Mouse (Mus musculus) MEL (cell line): ENCODE data around the gene Eef1g. TPM values are rescaled to one million over a fixed set of nuclear protein-coding genes. Genes with fewer than 3 reads are reported as not detected.

Experiments
- DNase-seq: peaks from one replicate; pipeline ENCODE4 v3.0.0; 2011; ENCODE audit warnings: low read depth, low spot score
- H3K27ac ChIP-seq: 2 replicates; pipeline ENCODE4 v1.5.1; 2012; ENCODE audit warnings: low read depth, mild to moderate bottlenecking, control low read depth, low read length, moderate library complexity; ENCODE audit not compliant: control insufficient read depth
- H3K27me3 ChIP-seq, 2 experiments: fragments of 150-350 bp in 1 of 2; sonication (generic) in 1 of 2; 2 replicates each; pipeline ENCODE4 v1.6.1; 2012; ENCODE audit warnings: low read length in 2 of 2, mild to moderate bottlenecking in 2 of 2, improper control_type of control experiment in 1 of 2, moderate library complexity in 1 of 2; ENCODE audit not compliant: insufficient read depth in 2 of 2, control insufficient read depth in 1 of 2
- H3K36me3 ChIP-seq, 2 experiments: 2 replicates each; pipeline ENCODE4 v1.6.1; 2012 to 2014; ENCODE audit warnings: low read length in 2 of 2, improper control_type of control experiment in 1 of 2, inconsistent platforms in 1 of 2, mild to moderate bottlenecking in 1 of 2; ENCODE audit not compliant: insufficient read depth in 2 of 2, control insufficient read depth in 1 of 2
- H3K4me1 ChIP-seq, 2 experiments: fragments of 150-350 bp in 1 of 2; sonication (generic) in 1 of 2; 2 replicates each; pipeline ENCODE4 v1.6.1; 2012; ENCODE audit warnings: low read length in 2 of 2, improper control_type of control experiment in 1 of 2, mild to moderate bottlenecking in 1 of 2; ENCODE audit not compliant: insufficient read depth in 2 of 2, control insufficient read depth in 1 of 2
- H3K4me3 ChIP-seq, 2 experiments: fragments of 150-350 bp in 1 of 2; sonication (generic) in 1 of 2; 2 replicates each; pipeline ENCODE4 v1.5.1; 2012; ENCODE audit warnings: low read depth in 2 of 2, low read length in 2 of 2, mild to moderate bottlenecking in 2 of 2, moderate library complexity in 2 of 2, control low read depth in 1 of 2, improper control_type of control experiment in 1 of 2; ENCODE audit not compliant: control insufficient read depth in 1 of 2, insufficient read depth in 1 of 2
- H3K79me2 ChIP-seq: 2 replicates; pipeline ENCODE4 v1.6.1; 2012; ENCODE audit warnings: mild to moderate bottlenecking, low read length, moderate library complexity; ENCODE audit not compliant: control insufficient read depth, poor library complexity, insufficient read depth
- H3K9ac ChIP-seq: 2 replicates; pipeline ENCODE4 v1.6.1; 2012; ENCODE audit warnings: low read depth, mild to moderate bottlenecking, control low read depth, low read length, moderate library complexity; ENCODE audit not compliant: control insufficient read depth, poor library complexity, severe bottlenecking
- H3K9me3 ChIP-seq: fragments of 150-350 bp; sonication (generic); replicated peaks from 2 replicates; pipeline ENCODE4 v1.6.1; 2012; ENCODE audit warnings: mild to moderate bottlenecking, low read length, improper control_type of control experiment, moderate library complexity; ENCODE audit not compliant: insufficient read depth
- BHLHE40 ChIP-seq: IDR thresholded peaks from 2 replicates; pipeline ENCODE4 v1.6.1; 2012; ENCODE audit warnings: low read depth, mild to moderate bottlenecking, inconsistent platforms, low read length, improper control_type of control experiment, borderline replicate concordance
- CHD1 ChIP-seq: IDR thresholded peaks from 2 replicates; pipeline ENCODE4 v1.6.1; 2012; ENCODE audit warnings: low read depth, mild to moderate bottlenecking, inconsistent platforms, low read length, improper control_type of control experiment
- CHD2 ChIP-seq: IDR thresholded peaks from 2 replicates; pipeline ENCODE4 v1.6.1; 2011; ENCODE audit warnings: low read length, improper control_type of control experiment
- CTCF ChIP-seq, 3 experiments: IDR thresholded peaks in 2 of 3; conservative IDR thresholded peaks in 1 of 3; 2 replicates each; pipeline ENCODE4 v1.5.1; 2011 to 2012; ENCODE audit warnings: low read length in 3 of 3, low read depth in 2 of 3, mild to moderate bottlenecking in 2 of 3, improper control_type of control experiment in 1 of 3, inconsistent platforms in 1 of 3, mixed read lengths in 1 of 3, moderate library complexity in 1 of 3; ENCODE audit not compliant: control insufficient read depth in 1 of 3, insufficient read depth in 1 of 3, poor library complexity in 1 of 3, severe bottlenecking in 1 of 3
- E2F4 ChIP-seq: IDR thresholded peaks from 2 replicates; pipeline ENCODE4 v1.6.1; 2011; ENCODE audit warnings: low read depth, low read length, improper control_type of control experiment, borderline replicate concordance
- ELF1 ChIP-seq: IDR thresholded peaks from 2 replicates; pipeline ENCODE4 v1.6.1; 2014; ENCODE audit warnings: low read depth, mild to moderate bottlenecking, inconsistent platforms, low read length, improper control_type of control experiment, moderate library complexity
- EP300 ChIP-seq, 2 experiments: IDR thresholded peaks; 2 replicates each; pipeline ENCODE4 v1.6.1; 2011; ENCODE audit warnings: improper control_type of control experiment in 2 of 2, low read length in 2 of 2, low read depth in 1 of 2, mild to moderate bottlenecking in 1 of 2
- ETS1 ChIP-seq: IDR thresholded peaks from 2 replicates; pipeline ENCODE4 v1.6.1; 2012; ENCODE audit warnings: low read depth, mild to moderate bottlenecking, inconsistent platforms, low read length, improper control_type of control experiment, moderate library complexity
- GABPA ChIP-seq: IDR thresholded peaks from 2 replicates; pipeline ENCODE4 v1.6.1; 2012; ENCODE audit warnings: low read depth, mild to moderate bottlenecking, inconsistent platforms, low read length, improper control_type of control experiment, moderate library complexity
- GATA1 ChIP-seq: IDR thresholded peaks from 2 replicates; pipeline ENCODE4 v1.6.1; 2011; ENCODE audit warnings: low read depth, low read length, improper control_type of control experiment
- HCFC1 ChIP-seq: IDR thresholded peaks from 2 replicates; pipeline ENCODE4 v1.6.1; 2012; ENCODE audit warnings: low read depth, mild to moderate bottlenecking, inconsistent platforms, low read length, improper control_type of control experiment, moderate library complexity
- JUND ChIP-seq: IDR thresholded peaks from 2 replicates; pipeline ENCODE4 v1.6.1; 2011; ENCODE audit warnings: low read depth, mild to moderate bottlenecking, improper control_type of control experiment, low read length
- KAT2A ChIP-seq: conservative IDR thresholded peaks from 2 replicates; pipeline ENCODE4 v1.6.1; 2012; ENCODE audit warnings: low read depth, low read length, improper control_type of control experiment, inconsistent platforms
- MAFK ChIP-seq: IDR thresholded peaks from 2 replicates; pipeline ENCODE4 v1.6.1; 2011; ENCODE audit warnings: low read depth, mild to moderate bottlenecking, low read length, improper control_type of control experiment, borderline replicate concordance
- MAX ChIP-seq: IDR thresholded peaks from 2 replicates; pipeline ENCODE4 v1.6.1; 2011; ENCODE audit warnings: low read length, improper control_type of control experiment
- MAZ ChIP-seq: IDR thresholded peaks from 2 replicates; pipeline ENCODE4 v1.6.1; 2012; ENCODE audit warnings: low read depth, mild to moderate bottlenecking, inconsistent platforms, low read length, improper control_type of control experiment
- MEF2A ChIP-seq: IDR thresholded peaks from 2 replicates; pipeline ENCODE4 v1.6.1; 2014; ENCODE audit warnings: low read depth, mild to moderate bottlenecking, inconsistent platforms, low read length, improper control_type of control experiment; ENCODE audit not compliant: poor library complexity, insufficient replicate concordance, severe bottlenecking; ENCODE audit errors: extremely low read depth
- MXI1 ChIP-seq: IDR thresholded peaks from 2 replicates; pipeline ENCODE4 v1.6.1; 2011; ENCODE audit warnings: mild to moderate bottlenecking, low read depth, low read length, improper control_type of control experiment
- MYB ChIP-seq: IDR thresholded peaks from 2 replicates; pipeline ENCODE4 v1.6.1; 2011; ENCODE audit warnings: mild to moderate bottlenecking, low read depth, low read length, improper control_type of control experiment
- MYC ChIP-seq: IDR thresholded peaks from 2 replicates; pipeline ENCODE4 v1.6.1; 2011; ENCODE audit warnings: low read depth, mild to moderate bottlenecking, low read length, improper control_type of control experiment, moderate library complexity
- NELFE ChIP-seq: IDR thresholded peaks from 2 replicates; pipeline ENCODE4 v1.6.1; 2011; ENCODE audit warnings: low read depth, low read length, improper control_type of control experiment
- NRF1 ChIP-seq: IDR thresholded peaks from 2 replicates; pipeline ENCODE4 v1.6.1; 2014; ENCODE audit warnings: low read depth, mild to moderate bottlenecking, inconsistent platforms, low read length, improper control_type of control experiment, moderate library complexity; ENCODE audit not compliant: poor library complexity, insufficient read depth, severe bottlenecking
- POLR2A ChIP-seq, 2 experiments: IDR thresholded peaks; 2 replicates each; pipeline ENCODE4 v1.6.1; 2011 to 2012; ENCODE audit warnings: low read length in 2 of 2, mild to moderate bottlenecking in 2 of 2, control low read depth in 1 of 2, improper control_type of control experiment in 1 of 2, low read depth in 1 of 2, moderate library complexity in 1 of 2; ENCODE audit not compliant: control insufficient read depth in 1 of 2, insufficient read depth in 1 of 2, poor library complexity in 1 of 2
- POLR2AphosphoS2 ChIP-seq: IDR thresholded peaks from 2 replicates; pipeline ENCODE4 v1.6.1; 2011; ENCODE audit warnings: low read length, improper control_type of control experiment
- POLR2AphosphoS5 ChIP-seq: IDR thresholded peaks from 2 replicates; pipeline ENCODE4 v1.6.1; 2012; ENCODE audit warnings: low read depth, borderline replicate concordance, mild to moderate bottlenecking, inconsistent platforms, low read length, moderate library complexity, mixed read lengths
- RAD21 ChIP-seq: IDR thresholded peaks from 2 replicates; pipeline ENCODE4 v1.6.1; 2011; ENCODE audit warnings: mild to moderate bottlenecking, low read depth, low read length, improper control_type of control experiment
- SIN3A ChIP-seq: IDR thresholded peaks from 2 replicates; pipeline ENCODE4 v1.6.1; 2012; ENCODE audit warnings: low read length, improper control_type of control experiment, inconsistent platforms
- SMC3 ChIP-seq: IDR thresholded peaks from 2 replicates; pipeline ENCODE4 v1.6.1; 2011; ENCODE audit warnings: low read depth, low read length, improper control_type of control experiment
- TAL1 ChIP-seq: IDR thresholded peaks from 2 replicates; pipeline ENCODE4 v1.6.1; 2012; ENCODE audit warnings: mild to moderate bottlenecking, inconsistent platforms, low read length, moderate library complexity, mixed read lengths
- TBP ChIP-seq: IDR thresholded peaks from 2 replicates; pipeline ENCODE4 v1.8.0; 2011; ENCODE audit warnings: low read depth, low read length, improper control_type of control experiment
- TCF12 ChIP-seq: IDR thresholded peaks from 2 replicates; pipeline ENCODE4 v1.6.1; 2014; ENCODE audit warnings: low read depth, mild to moderate bottlenecking, inconsistent platforms, low read length, improper control_type of control experiment, moderate library complexity
- UBTF ChIP-seq: IDR thresholded peaks from 2 replicates; pipeline ENCODE4 v1.6.1; 2012; ENCODE audit warnings: low read depth, mild to moderate bottlenecking, inconsistent platforms, low read length, improper control_type of control experiment, moderate library complexity, borderline replicate concordance; ENCODE audit not compliant: insufficient read depth
- USF1 ChIP-seq: IDR thresholded peaks from 2 replicates; pipeline ENCODE4 v1.6.1; 2014; ENCODE audit warnings: low read depth, mild to moderate bottlenecking, inconsistent platforms, low read length, improper control_type of control experiment, moderate library complexity
- USF2 ChIP-seq, 2 experiments: IDR thresholded peaks; 2 replicates each; pipeline ENCODE4 v1.6.1; 2011 to 2012; ENCODE audit warnings: improper control_type of control experiment in 2 of 2, low read length in 2 of 2, borderline replicate concordance in 1 of 2, inconsistent platforms in 1 of 2, low read depth in 1 of 2, mild to moderate bottlenecking in 1 of 2; ENCODE audit not compliant: insufficient read depth in 1 of 2
- ZC3H11A ChIP-seq: IDR thresholded peaks from 2 replicates; pipeline ENCODE4 v1.6.1; 2012; ENCODE audit warnings: low read depth, mild to moderate bottlenecking, inconsistent platforms, low read length, improper control_type of control experiment
- ZKSCAN1 ChIP-seq: IDR thresholded peaks from 2 replicates; pipeline ENCODE4 v1.6.1; 2012; ENCODE audit warnings: low read depth, mild to moderate bottlenecking, inconsistent platforms, low read length, improper control_type of control experiment, moderate library complexity
- ZMIZ1 ChIP-seq: IDR thresholded peaks from 2 replicates; pipeline ENCODE4 v1.6.1; 2012; ENCODE audit warnings: low read depth, mild to moderate bottlenecking, inconsistent platforms, low read length, improper control_type of control experiment, moderate library complexity
- ZNF384 ChIP-seq: IDR thresholded peaks from 2 replicates; pipeline ENCODE4 v1.6.1; 2012; ENCODE audit warnings: low read depth, mild to moderate bottlenecking, inconsistent platforms, low read length, improper control_type of control experiment
- polyA plus RNA-seq, 2 experiments: library from polyadenylated mRNA; stranded (reverse) in 1 of 2; unstranded in 1 of 2; fragments of >175 nt in 1 of 2; fragments of >200 nt in 1 of 2; gene quantifications; 2 replicates each; pipeline versions ENCODE4 v1.2.1 to v1.2.4; 2012; ENCODE audit warnings: low replicate concordance in 2 of 2, low read depth in 1 of 2; ENCODE audit not compliant: insufficient read length in 2 of 2, insufficient read depth in 1 of 2, missing spikeins in 1 of 2
- total RNA-seq: library from RNA; depleted of rRNA; stranded (reverse); fragments of 300-350 nt; gene quantifications from 2 replicates; pipeline ENCODE4 v1.2.3, GENCODE M21; 2012

Eef1g gene
- total and polyA plus RNA-seq, 3 experiments: 1,362 to 1,817 (median 1,691) TPM

DNA sequence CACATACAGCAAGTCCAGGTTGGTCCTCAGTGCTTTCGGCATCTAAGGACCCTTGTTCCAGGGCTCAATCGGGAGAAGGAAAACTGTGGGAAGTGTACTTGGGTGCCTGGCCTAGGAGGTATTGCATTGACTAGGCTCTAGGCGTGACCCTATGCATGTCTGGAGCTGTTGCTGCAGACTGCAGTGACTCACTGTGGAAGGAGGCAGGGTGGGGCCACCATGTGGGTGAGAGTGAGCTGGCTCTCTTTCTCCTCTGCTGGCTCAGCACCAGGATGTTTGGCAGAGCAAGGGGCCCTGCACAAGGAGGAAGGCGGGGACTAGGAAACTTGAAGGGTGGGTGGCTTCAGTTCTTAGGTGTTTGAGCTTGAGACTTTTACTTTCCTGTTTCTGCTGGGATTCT lies 30.7 kb downstream of the Eef1g start:
- no peaks in the 10 kb centered on the region for H3K27me3 ChIP-seq
- peak; percentile 93 for DNase-seq
- H3K4me1 ChIP-seq: peaks cover 5 to 26% of the 10 kb centered on the region in 2 experiments
- H3K9ac ChIP-seq: peak overlapping the region; percentile 19; the same call in 1 of the 2 replicates
- peaks cover 0 to 13% of the 10 kb centered on the region in 2 experiments; a peak in 2 of 4 replicates for H3K36me3 ChIP-seq
- no peak overlapping the region for H3K4me3 ChIP-seq
- H3K79me2 ChIP-seq: no peaks in the 10 kb centered on the region
- H3K27ac ChIP-seq: peak overlapping the region; percentile 45
- no peak for TF ChIP-seq UBTF
- no peak for TF ChIP-seq POLR2AphosphoS2
- TF ChIP-seq BHLHE40: no peak
- no peak for TF ChIP-seq USF1
- no peak for TF ChIP-seq ZNF384
- TF ChIP-seq POLR2AphosphoS5: no peak
- peak; percentile 87 for TF ChIP-seq MYC
- no peak for TF ChIP-seq NELFE
- peak; percentile 58 for TF ChIP-seq SIN3A
- no peak for TF ChIP-seq CHD2
- TF ChIP-seq MAZ: peak; percentile 47; the same call in 1 of the 2 replicates
- TF ChIP-seq USF2 (IDR thresholded peaks at IDR 0.05; ENCODE audit: borderline replicate concordance in 1 of 2, insufficient read depth in 1 of 2, low read depth in 1 of 2, low read length in 2 of 2): no peak
- TF ChIP-seq MXI1: peak; percentile 80
- TF ChIP-seq MYB: no peak
- TF ChIP-seq POLR2A (IDR thresholded peaks at IDR 0.05; ENCODE audit: control insufficient read depth in 1 of 2, insufficient read depth in 1 of 2, low read depth in 1 of 2, low read length in 2 of 2, poor library complexity in 1 of 2): no peak
- no peak for TF ChIP-seq ELF1
- TF ChIP-seq ZC3H11A: no peak
- TF ChIP-seq ETS1: peak; percentile 68
- TF ChIP-seq MAFK: peak; percentile 60; the same call in 1 of the 2 replicates
- peak; percentile 80 for TF ChIP-seq MAX
- peak; percentile 28 to 58; a peak in 3 of 4 replicates for TF ChIP-seq EP300 (IDR thresholded peaks at IDR 0.05; ENCODE audit: low read depth in 1 of 2, low read length in 2 of 2)
- TF ChIP-seq ZMIZ1: no peak
- peak; percentile 43 for TF ChIP-seq SMC3
- no peak for TF ChIP-seq GATA1
- TF ChIP-seq CHD1: no peak
- no peak for TF ChIP-seq E2F4
- no peak for TF ChIP-seq HCFC1
- no peak for TF ChIP-seq TCF12
- no peak for TF ChIP-seq MEF2A
- no peak for TF ChIP-seq NRF1
- TF ChIP-seq JUND: peak; percentile 57; the same call in 1 of the 2 replicates
- TF ChIP-seq ZKSCAN1: no peak
- no peak for TF ChIP-seq GABPA
- TF ChIP-seq RAD21: no peak; the same call in 1 of the 2 replicates
- peak in 1 of 3 experiments; percentile 18; a peak in 1 of 6 replicates for TF ChIP-seq CTCF (IDR thresholded peaks at IDR 0.05 in 2 of 3, conservative IDR thresholded peaks at IDR 0.05 in 1 of 3; ENCODE audit: control insufficient read depth in 1 of 3, insufficient read depth in 1 of 3, low read depth in 2 of 3, low read length in 3 of 3, poor library complexity in 1 of 3, severe bottlenecking in 1 of 3)
- TF ChIP-seq TBP: no peak; the same call in 1 of the 2 replicates
- no peak for TF ChIP-seq TAL1
- TF ChIP-seq KAT2A: no peak
- no peaks in the 10 kb centered on the region for H3K9me3 ChIP-seq
